12 mouse cellular contexts compared by ENCODE assay signal in the genomic region with DNA sequence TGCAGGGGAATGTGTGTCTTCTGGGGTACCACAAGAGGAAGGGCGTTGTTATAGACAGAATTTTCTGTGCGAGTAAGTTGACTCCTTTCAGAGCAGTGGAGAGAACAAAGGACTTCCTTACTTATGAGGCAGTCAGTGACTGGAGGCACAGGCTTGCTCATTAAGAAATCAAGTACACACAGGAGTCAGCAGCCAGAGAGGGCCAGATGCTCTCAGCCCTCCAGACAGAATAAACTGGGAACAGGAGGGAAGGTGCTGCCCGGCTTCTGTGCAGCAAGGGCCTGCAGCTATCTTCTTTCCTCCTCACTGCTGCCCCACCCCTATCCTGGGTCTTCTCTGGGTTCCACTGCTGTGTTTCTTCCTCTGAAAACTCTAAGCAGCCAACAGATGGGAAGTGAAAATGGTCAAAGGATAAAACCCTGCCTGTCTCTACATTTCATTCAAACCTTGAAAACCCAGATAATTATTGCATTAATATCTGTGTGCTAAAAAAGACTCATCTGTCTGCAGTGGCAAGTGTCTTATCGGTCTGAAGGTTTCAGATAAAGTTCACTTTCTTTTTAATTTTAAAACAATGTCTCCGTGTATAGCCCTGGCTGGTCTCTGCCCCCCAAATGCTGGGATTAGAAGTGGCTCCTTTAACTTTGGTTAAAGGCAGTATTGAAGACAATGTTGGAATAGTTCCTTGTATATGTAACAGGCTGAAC. TPM values are rescaled to one million over a fixed set of nuclear protein-coding genes. Genes with fewer than 3 reads are reported as not detected.
DNase-seq lines count a peak whose midpoint lies in the region; ATAC-seq and TF ChIP-seq lines count a peak whose summit lies in the region.
"Had no signal": no experiment of that assay in that cellular context is flagged by ENCODE, and none has a peak within 500 bp of the region (broad histone marks: within the 10 kb centered on the region; RNA-seq: fewer than 3 reads in every experiment).

No protein-coding gene starts in this region.

- no peaks in the 10 kb centered on the region for H3K27me3 ChIP-seq in midbrain, embryonic 11.5 days (ENCODE audit: control insufficient read depth, insufficient read depth, low read length)
- H3K27me3 ChIP-seq: liver, embryonic 15.5 days had no signal

- no peaks in the 10 kb centered on the region; the same call in 1 of the 2 replicates for H3K36me3 ChIP-seq in midbrain, embryonic 11.5 days (ENCODE audit: control insufficient read depth, insufficient read depth, low read length)

- TF ChIP-seq POLR2A in brain, embryonic 14.5 days (IDR thresholded peaks at IDR 0.05; ENCODE audit: borderline replicate concordance, extremely low read depth, insufficient read depth, insufficient read length, poor library complexity, severe bottlenecking) = no peak

- H3K9me3 ChIP-seq in midbrain, embryonic 11.5 days (ENCODE audit: control insufficient read depth, low read length) = no peaks in the 10 kb centered on the region
- H3K9me3 ChIP-seq: liver, embryonic 15.5 days had no signal

- peak overlapping the region; percentile 79 for H3K27ac ChIP-seq in midbrain, embryonic 11.5 days (ENCODE audit: low read depth, low read length)
- H3K27ac ChIP-seq: liver, embryonic 15.5 days had no signal

- no peak overlapping the region for H3K4me2 ChIP-seq in midbrain, embryonic 11.5 days
- H3K4me2 ChIP-seq: liver, embryonic 15.5 days had no signal

- peak overlapping the region; percentile 36; the same call in 1 of the 2 replicates for H3K9ac ChIP-seq in midbrain, embryonic 11.5 days (ENCODE audit: low read length)
- H3K9ac ChIP-seq: liver, embryonic 15.5 days had no signal

- peak; percentile 23 for DNase-seq in embryo, embryonic 10 days (ENCODE audit: low spot score)
- no peak for DNase-seq in embryo, embryonic 9.5 days (ENCODE audit: extremely low spot score)
- DNase-seq in brain, embryonic 14.5 days (ENCODE audit: low read depth) = peak; percentile 85
- DNase-seq in forelimb bud, embryonic 11.5 days (ENCODE audit: low read depth, low spot score) = peak; percentile 34
- no peak for DNase-seq in midbrain, embryonic 11.5 days (ENCODE audit: low spot score, missing footprints)
- DNase-seq in spleen, adult 18-20 months = no peak
- no peak for DNase-seq in kidney, postnatal 4 days
- no peak for DNase-seq in B cell, adult 2 months
- DNase-seq: cerebellum, adult 11 months; kidney, adult 18-20 months had no signal

- peaks cover 5% of the 10 kb centered on the region for H3K4me1 ChIP-seq in midbrain, embryonic 11.5 days (ENCODE audit: control insufficient read depth, insufficient read depth, low read length)

- 70% methylated on average over 5 of the region's 5 CpGs for WGBS in midbrain, embryonic 11.5 days

- peak; percentile 86 for ATAC-seq in midbrain, embryonic 11.5 days (ENCODE audit: low FRiP score)

- TF ChIP-seq CTCF in brain, embryonic 14.5 days (IDR thresholded peaks at IDR 0.05; ENCODE audit: borderline replicate concordance, extremely low read depth, insufficient read depth, insufficient read length) = no peak

- no peak overlapping the region for H3K4me3 ChIP-seq in midbrain, embryonic 11.5 days (ENCODE audit: low read depth, low read length)
- H3K4me3 ChIP-seq: liver, embryonic 15.5 days had no signal

RNA-seq across cellular contexts. Expression of a gene that starts 53.9 kb away (rescaled TPM):
- 3.3 TPM in 2 replicates for polyA plus RNA-seq in brain, embryonic 14.5 days (2012; rRNA removed)
- 0.83 and 0.99 TPM in 2 replicates for polyA plus RNA-seq in midbrain, embryonic 11.5 days (2014; fragmentation: Nextera tagmentation; extraction: Ambion mirVana)
- polyA plus RNA-seq: gonadal fat pad, adult 2 months had no signal

RNA-seq across cellular contexts. Expression of a gene that starts 56.1 kb away (rescaled TPM):
- polyA plus RNA-seq in brain, embryonic 14.5 days (2012; rRNA removed) = 1,780 and 1,905 TPM in 2 replicates
- 1,099 and 1,119 TPM in 2 replicates for polyA plus RNA-seq in midbrain, embryonic 11.5 days (2014; fragmentation: Nextera tagmentation; extraction: Ambion mirVana)

Comparison
In these comparisons a context has a peak if more than half of its experiments do, and no peak if none do; other contexts are left out.
1. DNase-seq: peak in embryo, embryonic 10 days (single experiment), brain, embryonic 14.5 days (single experiment) and forelimb bud, embryonic 11.5 days (single experiment); none in embryo, embryonic 9.5 days (single experiment), midbrain, embryonic 11.5 days (single experiment), spleen, adult 18-20 months (0 of 2), kidney, postnatal 4 days (0 of 2) and B cell, adult 2 months (0 of 2).